Mouse (Mus musculus) hindbrain, embryonic 14.5 days (tissue): ENCODE measurements around the gene Chst8. TPM values are rescaled to one million over a fixed set of nuclear protein-coding genes. Genes with fewer than 3 reads are reported as not detected.

Experiments
- ATAC-seq: fragments of 200-750 bp; cut with Nextera tagmentation; 2 replicates; pipeline ENCODE4 v1.8.0; 2017; ENCODE audit warnings: moderate number of reproducible peaks, mild to moderate bottlenecking, moderate TSS enrichment, moderate library complexity; ENCODE audit not compliant: low FRiP score
- DNase-seq: peaks from one replicate; pipeline ENCODE4 v3.0.0-alpha.2; 2015; ENCODE audit warnings: low spot score
- H3K27ac ChIP-seq: fragments of 300-500 bp; sonication (generic); 2 replicates; pipeline ENCODE4 v1.5.1; 2014; ENCODE audit warnings: mild to moderate bottlenecking, moderate library complexity
- H3K27me3 ChIP-seq: fragments of 300-500 bp; sonication (generic); 2 replicates; pipeline ENCODE4 v1.6.1; 2014; ENCODE audit warnings: mild to moderate bottlenecking, low read length, mixed read lengths; ENCODE audit not compliant: control insufficient read depth, insufficient read depth
- H3K36me3 ChIP-seq: fragments of 300-500 bp; sonication (generic); replicated peaks from 2 replicates; pipeline ENCODE4 v1.6.1; 2014; ENCODE audit not compliant: control insufficient read depth, insufficient read depth
- H3K4me1 ChIP-seq: fragments of 300-500 bp; sonication (generic); replicated peaks from 2 replicates; pipeline ENCODE4 v1.6.1; 2014; ENCODE audit warnings: antibody characterized with exemption, low read length, mixed read lengths; ENCODE audit not compliant: control insufficient read depth, insufficient read depth
- H3K4me2 ChIP-seq: fragments of 300-500 bp; sonication (generic); replicated peaks from 2 replicates; pipeline ENCODE4 v1.6.1; 2014; ENCODE audit warnings: mild to moderate bottlenecking, moderate library complexity
- H3K4me3 ChIP-seq: fragments of 300-500 bp; sonication (generic); replicated peaks from 2 replicates; pipeline ENCODE4 v1.5.1; 2014; ENCODE audit warnings: mild to moderate bottlenecking, low read length
- H3K9ac ChIP-seq: fragments of 300-500 bp; sonication (generic); 2 replicates; pipeline ENCODE4 v1.6.1; 2014
- H3K9me3 ChIP-seq: fragments of 300-500 bp; sonication (generic); 2 replicates; pipeline ENCODE4 v1.6.1; 2016; ENCODE audit warnings: low read length; ENCODE audit not compliant: control insufficient read depth
- WGBS: fragments of 180-500 bp; shearing (Covaris S2); extraction: QIAGEN DNeasy Blood & Tissue Kit; methylation state at CpG from one replicate; pipeline ENCODE4 v1.1.7; 2014; 5-methylcytosine and 5-hydroxymethylcytosine counted together
- polyA plus RNA-seq: library from polyadenylated mRNA; unstranded; fragments of >200 nt; fragmentation: Nextera tagmentation; extraction: Ambion mirVana; gene quantifications from 2 replicates; pipeline ENCODE4 v1.2.1, GENCODE M21; 2014

Chst8 gene
- polyA plus RNA-seq, 1 experiment from 2014 or later = 8.5 TPM

DNA sequence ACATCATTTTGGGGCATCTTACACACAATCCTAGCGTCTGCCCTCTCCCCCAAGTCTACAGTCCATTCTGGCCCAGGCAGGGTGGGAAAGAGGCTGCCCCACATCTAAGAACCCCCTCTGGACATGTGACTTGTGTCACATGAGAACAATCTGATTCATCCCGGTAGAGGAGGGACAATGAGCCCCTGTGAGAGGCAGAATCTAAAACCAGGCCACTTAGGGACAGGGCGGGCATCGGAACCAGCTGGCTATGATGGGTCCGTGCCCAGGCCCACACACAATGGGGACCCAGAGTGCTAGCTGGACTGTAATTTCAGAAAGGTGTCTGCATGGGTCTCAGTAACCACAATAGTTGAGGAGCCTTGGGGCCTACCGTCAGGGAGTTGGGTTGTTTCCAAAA is 78.2 kb downstream of the Chst8 start:
- WGBS = 64% methylated on average over 6 of the region's 6 CpGs
- H3K36me3 ChIP-seq = no peaks in the 10 kb centered on the region
- no peak for ATAC-seq
- DNase-seq = no peak
- H3K27me3 ChIP-seq = no peaks in the 10 kb centered on the region
- H3K4me3 ChIP-seq = no peak overlapping the region
- no peak overlapping the region for H3K4me2 ChIP-seq
- no peak overlapping the region for H3K27ac ChIP-seq
- no peaks in the 10 kb centered on the region for H3K9me3 ChIP-seq
- no peaks in the 10 kb centered on the region for H3K4me1 ChIP-seq
- H3K9ac ChIP-seq = no peak overlapping the region

DNA sequence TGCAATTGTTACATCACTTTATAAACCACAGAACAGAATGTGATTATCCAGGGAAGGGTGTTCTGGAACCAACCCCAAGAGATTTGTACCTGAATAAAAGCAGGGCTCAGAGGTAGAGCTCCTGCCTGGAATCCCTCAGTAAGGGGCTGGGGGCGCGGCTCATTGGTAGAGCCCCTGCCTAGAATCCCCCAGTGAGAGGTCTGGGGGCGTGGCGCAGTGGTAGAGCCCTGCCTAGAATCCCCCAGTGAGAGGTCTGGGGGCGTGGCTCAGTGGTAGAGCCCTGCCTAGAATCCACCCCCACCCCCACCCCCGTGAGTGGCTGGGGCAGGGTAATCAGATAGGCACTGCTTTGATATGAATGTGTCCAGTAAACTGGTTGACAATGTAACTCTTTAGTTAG is 83.6 kb downstream of the Chst8 start:
- Histone ChIP-seq H3K4me3 (no peak overlapping the region), H3K4me1 (no peaks in the 10 kb centered on the region), H3K9ac (no peak overlapping the region), H3K9me3 (no peaks in the 10 kb centered on the region), H3K36me3 (no peaks in the 10 kb centered on the region), H3K4me2 (no peak overlapping the region), H3K27ac (no peak overlapping the region), H3K27me3 (no peaks in the 10 kb centered on the region)
- ATAC-seq (no peak), DNase-seq (no peak)
- WGBS = 42% methylated on average over 6 of the region's 6 CpGs

DNA sequence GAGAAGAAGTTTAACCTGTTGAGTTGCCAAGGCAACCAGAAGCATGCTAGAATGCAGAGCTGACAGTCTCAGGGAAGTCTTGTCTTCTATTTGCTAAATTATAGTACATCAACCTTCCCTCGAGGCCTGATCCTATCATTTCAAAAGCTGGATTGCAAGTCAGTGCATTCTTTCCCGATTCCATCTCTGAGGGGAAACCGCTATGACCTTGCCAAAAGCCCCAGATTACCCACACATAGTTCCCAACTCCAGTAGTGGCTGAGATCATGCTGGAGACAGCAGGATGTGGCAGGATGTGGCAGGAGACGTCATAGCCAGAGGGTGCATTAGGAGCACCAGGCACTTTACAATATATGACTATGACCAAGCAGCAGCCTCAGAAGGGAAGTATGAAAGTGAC is 87.3 kb downstream of the Chst8 start:
- no peak overlapping the region for H3K27ac ChIP-seq
- no peak overlapping the region for H3K9ac ChIP-seq
- no peak for ATAC-seq
- no peak overlapping the region for H3K4me2 ChIP-seq
- 81% methylated on average over 4 of the region's 4 CpGs for WGBS
- no peak for DNase-seq
- H3K9me3 ChIP-seq = no peaks in the 10 kb centered on the region
- no peaks in the 10 kb centered on the region for H3K36me3 ChIP-seq
- peaks cover 19% of the 10 kb centered on the region for H3K4me1 ChIP-seq
- H3K27me3 ChIP-seq = no peaks in the 10 kb centered on the region
- no peak overlapping the region for H3K4me3 ChIP-seq

DNA sequence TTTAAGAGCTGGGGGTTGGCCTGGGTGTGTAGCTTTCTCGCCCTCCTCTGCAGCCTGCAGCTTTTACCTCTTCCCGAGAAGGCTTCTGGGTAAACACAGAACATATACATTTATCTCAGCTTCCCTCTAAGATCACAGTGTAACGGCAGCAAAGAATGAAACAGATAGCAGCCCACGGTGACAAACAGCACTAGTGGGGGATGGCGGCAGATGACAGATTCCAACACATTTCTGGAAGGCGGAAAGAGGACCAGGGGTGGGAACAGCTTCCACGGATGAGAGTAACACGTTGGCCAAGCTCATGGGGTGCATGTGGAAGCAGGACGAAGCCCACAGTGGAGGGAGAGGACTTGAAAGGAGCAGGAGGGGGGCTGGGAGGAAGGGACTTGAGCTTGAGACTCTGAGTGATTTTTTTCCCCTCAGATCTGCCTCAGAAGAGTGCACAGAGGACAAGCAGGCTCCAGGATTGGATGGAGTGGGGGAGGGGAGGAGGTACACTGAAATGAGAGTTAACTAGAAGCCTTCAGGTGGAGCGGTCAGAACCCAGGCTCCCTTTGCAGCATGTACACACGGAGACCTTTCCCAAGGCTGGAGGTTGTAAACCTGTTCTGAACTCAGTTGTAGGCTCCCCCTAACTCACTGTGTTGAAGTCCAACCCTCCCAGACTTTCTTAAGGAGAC is 89.8 kb downstream of the Chst8 start:
- H3K27ac ChIP-seq = peak overlapping the region; percentile 16; the same call in 1 of the 2 replicates
- no peaks in the 10 kb centered on the region for H3K27me3 ChIP-seq
- H3K4me1 ChIP-seq = peaks cover 21% of the 10 kb centered on the region
- no peak overlapping the region for H3K9ac ChIP-seq
- no peak overlapping the region for H3K4me2 ChIP-seq
- DNase-seq = no peak
- 48% methylated on average over 11 of the region's 11 CpGs for WGBS
- ATAC-seq = no peak
- H3K4me3 ChIP-seq = no peak overlapping the region
- no peaks in the 10 kb centered on the region for H3K9me3 ChIP-seq
- no peaks in the 10 kb centered on the region for H3K36me3 ChIP-seq

DNA sequence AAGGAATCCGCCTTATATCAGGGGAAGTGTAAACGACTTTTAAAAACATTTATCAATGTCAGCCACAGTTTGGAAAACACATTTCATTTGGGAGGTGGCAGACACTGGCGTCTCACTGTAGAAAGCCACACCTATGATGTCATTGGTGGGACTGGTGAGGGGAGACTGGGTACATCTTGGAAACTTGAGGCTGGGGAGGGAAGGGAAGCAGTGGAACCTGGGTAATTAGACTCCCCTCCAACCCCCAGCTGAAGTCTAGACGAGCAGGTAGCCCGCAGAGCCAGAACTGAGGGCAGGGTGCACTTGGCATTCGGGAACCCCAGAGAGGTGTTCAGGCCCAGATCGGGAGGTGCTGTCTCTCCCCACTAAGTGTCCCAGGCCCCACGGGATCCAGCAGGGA is 90.4 kb downstream of the Chst8 start:
- peak overlapping the region; percentile 16; the same call in 1 of the 2 replicates for H3K27ac ChIP-seq
- 53% methylated on average over 8 of the region's 8 CpGs for WGBS
- peaks cover 26% of the 10 kb centered on the region for H3K4me1 ChIP-seq
- H3K36me3 ChIP-seq = no peaks in the 10 kb centered on the region
- ATAC-seq (no peak), DNase-seq (no peak)
- H3K4me2 ChIP-seq = no peak overlapping the region
- no peak overlapping the region for H3K9ac ChIP-seq
- no peak overlapping the region for H3K4me3 ChIP-seq
- H3K9me3 ChIP-seq = no peaks in the 10 kb centered on the region
- no peaks in the 10 kb centered on the region for H3K27me3 ChIP-seq

DNA sequence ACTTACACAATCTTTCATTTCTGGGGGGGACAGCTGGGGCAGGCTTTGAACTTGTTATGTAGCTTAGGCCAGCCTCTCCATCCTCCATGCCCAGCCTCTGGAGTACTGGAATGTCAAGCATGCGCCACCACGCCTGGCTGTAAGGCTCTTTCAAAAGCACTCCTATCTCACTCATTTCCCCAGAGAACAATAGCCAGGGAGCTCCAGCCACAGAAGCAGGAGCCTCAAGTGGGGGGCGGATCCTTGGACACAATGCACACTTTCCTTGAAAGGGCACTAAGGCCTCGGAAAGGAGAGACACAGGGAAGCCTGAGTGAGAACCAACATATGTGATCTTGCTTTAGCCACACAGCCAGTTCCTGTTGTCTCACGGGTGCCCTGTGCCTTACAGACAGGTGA is 90.9 kb downstream of the Chst8 start:
- Histone ChIP-seq H3K36me3 (no peaks in the 10 kb centered on the region), H3K4me3 (no peak overlapping the region), H3K4me1 (peaks cover 31% of the 10 kb centered on the region), H3K9me3 (no peaks in the 10 kb centered on the region), H3K27me3 (no peaks in the 10 kb centered on the region), H3K27ac (peak overlapping the region; percentile 23; the same call in 1 of the 2 replicates), H3K9ac (no peak overlapping the region), H3K4me2 (no peak overlapping the region)
- 5% methylated on average over 5 of the region's 5 CpGs for WGBS
- ATAC-seq = no peak
- DNase-seq = no peak

DNA sequence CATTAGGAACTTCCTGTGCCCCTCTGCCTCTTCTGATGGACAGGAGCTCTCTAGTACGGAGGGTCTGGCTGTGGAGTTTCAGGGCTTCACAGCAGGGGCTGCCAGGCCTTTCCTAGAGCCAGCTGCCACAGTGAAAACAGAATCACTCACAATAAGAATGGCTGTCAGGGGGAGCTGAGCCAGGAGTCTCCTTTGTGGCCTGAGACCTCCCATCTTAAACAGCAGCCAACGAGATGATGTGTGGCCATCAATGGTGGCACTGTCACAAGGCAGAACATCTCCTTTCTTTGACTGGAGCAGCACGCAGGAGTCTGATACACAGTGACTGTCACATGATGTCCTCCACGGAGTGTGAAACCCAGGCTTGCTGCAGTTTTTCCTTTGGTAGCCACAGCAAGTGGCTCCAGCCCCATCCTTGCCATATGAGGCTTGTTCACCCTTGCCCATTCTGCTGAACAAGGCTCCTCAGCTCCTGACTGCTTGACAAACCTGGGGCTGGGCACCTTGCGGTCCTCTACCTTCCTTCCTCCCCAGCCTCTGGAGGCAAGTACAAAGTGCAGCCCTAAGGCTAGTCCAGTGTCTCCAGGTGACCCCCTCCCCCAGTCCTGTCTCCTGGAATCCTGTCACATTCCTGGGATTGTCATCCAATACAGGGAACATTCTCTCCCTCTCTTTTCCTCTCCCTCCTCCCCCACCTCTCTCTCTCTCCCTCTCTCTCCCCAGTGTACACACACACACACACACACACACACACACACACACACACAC is 91.4 kb downstream of the Chst8 start:
- Histone ChIP-seq H3K9ac (0 out of 2 replicates have a peak overlapping the region, but pooled peaks have one; percentile 4), H3K4me1 (peaks cover 32% of the 10 kb centered on the region), H3K4me3 (no peak overlapping the region), H3K36me3 (no peaks in the 10 kb centered on the region), H3K9me3 (no peaks in the 10 kb centered on the region), H3K4me2 (no peak overlapping the region), H3K27me3 (no peaks in the 10 kb centered on the region), H3K27ac (peak overlapping the region; percentile 23)
- ATAC-seq (no peak), DNase-seq (no peak)
- 23% methylated on average over 5 of the region's 5 CpGs for WGBS

DNA sequence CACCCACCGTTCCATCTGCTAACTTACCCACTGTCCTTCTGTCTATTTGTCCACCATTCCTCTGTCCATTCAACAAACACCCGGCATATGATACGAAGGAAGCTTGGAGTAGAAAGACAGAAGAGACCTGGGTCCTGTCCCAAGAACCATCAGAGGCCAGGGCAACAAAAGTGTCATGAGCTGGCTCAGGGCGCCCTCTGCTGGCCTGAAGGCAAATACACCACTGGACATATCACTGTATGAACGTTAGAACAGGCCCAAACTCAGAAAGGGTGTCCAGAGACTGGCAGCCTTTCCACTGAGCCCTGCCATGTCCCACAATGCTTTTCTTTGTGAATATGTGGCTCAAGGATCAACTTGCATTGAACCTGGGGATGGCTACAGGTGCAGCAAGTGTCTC is 92.9 kb downstream of the Chst8 start:
- Histone ChIP-seq H3K36me3 (no peaks in the 10 kb centered on the region), H3K9me3 (no peaks in the 10 kb centered on the region), H3K4me2 (no peak overlapping the region), H3K4me1 (peaks cover 40% of the 10 kb centered on the region), H3K4me3 (no peak overlapping the region), H3K27me3 (no peaks in the 10 kb centered on the region), H3K9ac (no peak overlapping the region), H3K27ac (no peak overlapping the region)
- WGBS = 41% methylated on average over 5 of the region's 5 CpGs
- ATAC-seq = no peak
- peak; percentile 58 for DNase-seq

DNA sequence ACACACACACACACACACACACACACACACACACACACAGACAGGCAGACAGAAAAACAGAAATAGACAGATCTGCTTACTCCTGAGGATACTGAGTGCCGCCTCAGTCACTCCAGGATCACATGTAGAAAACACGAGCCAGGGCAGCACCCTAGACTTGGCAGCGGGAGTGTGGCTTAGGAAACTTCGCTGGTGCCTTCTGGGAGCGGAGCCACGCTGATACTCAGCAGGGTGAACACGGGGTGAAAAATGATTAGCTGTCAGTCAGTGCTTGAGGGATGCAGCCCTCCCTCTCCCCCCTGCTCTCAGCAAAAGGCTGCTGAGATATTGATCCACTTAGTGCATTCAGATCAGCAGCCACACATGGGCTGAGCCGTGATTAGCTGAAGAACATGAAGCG is 93.9 kb downstream of the Chst8 start:
- Histone ChIP-seq H3K4me2 (no peak overlapping the region), H3K27ac (no peak overlapping the region), H3K9me3 (no peaks in the 10 kb centered on the region), H3K9ac (no peak overlapping the region), H3K4me3 (no peak overlapping the region), H3K36me3 (no peaks in the 10 kb centered on the region), H3K27me3 (no peaks in the 10 kb centered on the region), H3K4me1 (peaks cover 42% of the 10 kb centered on the region)
- no peak for DNase-seq
- 53% methylated on average over 9 of the region's 9 CpGs for WGBS
- no peak for ATAC-seq
